Mouse (Mus musculus): Measurements from ENCODE around the gene Cish. TPM values are rescaled to one million over a fixed set of nuclear protein-coding genes. Genes with fewer than 3 reads are reported as not detected.

Gene Cish
- total RNA-seq, 2 experiments from 2014 or later = 9.6 to 10.7 TPM

GRCm38 (mm10) chr9:107343146-107343943 lies 47.5 kb downstream of the Cish start:
- intact Hi-C loops (cut with DNase I) = no loop called here
- no peak overlapping the region for H3K27ac ChIP-seq
- no peak for DNase-seq (ENCODE audit: extremely low spot score in 1 of 2, low spot score in 2 of 2)
- no peak for TF ChIP-seq CTCF (IDR thresholded peaks at IDR 0.05)
- no peak overlapping the region for H3K4me3 ChIP-seq

- intact Hi-C loops (cut with DNase I) = no loop called here
- no peak overlapping the region for H3K27ac ChIP-seq
- DNase-seq (ENCODE audit: extremely low spot score in 1 of 2, low spot score in 2 of 2) = no peak
- no peak for TF ChIP-seq CTCF (IDR thresholded peaks at IDR 0.05)
- H3K4me3 ChIP-seq = no peak overlapping the region
Observed at GRCm38 (mm10) chr9:107344027-107344426, 48.2 kb downstream of the Cish start.

- intact Hi-C loops (cut with DNase I) = no loop called here
- TF ChIP-seq CTCF (IDR thresholded peaks at IDR 0.05) = no peak
- Histone ChIP-seq H3K4me3 (no peak overlapping the region), H3K27ac (no peak overlapping the region)
- DNase-seq (ENCODE audit: extremely low spot score in 1 of 2, low spot score in 2 of 2) = no peak
Observed at GRCm38 (mm10) chr9:107346081-107346480, 50.3 kb downstream of the Cish start.

GRCm38 (mm10) chr9:107347586-107348183 lies 51.9 kb downstream of the Cish start:
- no peak for DNase-seq (ENCODE audit: extremely low spot score in 1 of 2, low spot score in 2 of 2)
- H3K27ac ChIP-seq = no peak overlapping the region
- intact Hi-C loops (cut with DNase I) = no loop called here
- no peak for TF ChIP-seq CTCF (IDR thresholded peaks at IDR 0.05)
- H3K4me3 ChIP-seq = no peak overlapping the region

- H3K27ac ChIP-seq = no peak overlapping the region
- no peak for TF ChIP-seq CTCF (IDR thresholded peaks at IDR 0.05)
- intact Hi-C loops (cut with DNase I) = no loop called here
- H3K4me3 ChIP-seq = no peak overlapping the region
- DNase-seq (ENCODE audit: extremely low spot score in 1 of 2, low spot score in 2 of 2) = no peak
Observed at GRCm38 (mm10) chr9:107349321-107349720, 53.5 kb downstream of the Cish start.

Other genes with a start within 250 kb of the Cish start
- gene Dock3, start 64.1 kb upstream of the Cish start, total RNA-seq (2021) = 100 to 1,000 TPM; 216 to 221 TPM
- 1 to 10 TPM; 3.4 to 3.5 TPM for gene Mapkapk3, start 6.1 kb upstream of the Cish start, total RNA-seq (2021)
- 10 to 100 TPM; 18.6 to 21.5 TPM for gene Hemk1, start 42.3 kb downstream of the Cish start, total RNA-seq (2021)
- gene 6430571L13Rik, start 44.6 kb downstream of the Cish start, total RNA-seq (2021) = 1 to 10 TPM; 4.3 to 4.4 TPM
- 10 to 100 TPM; 24.1 to 34.7 TPM for gene Cacna2d2, start 103.6 kb downstream of the Cish start, total RNA-seq (2021)
- gene Tmem115, start 237.9 kb downstream of the Cish start, total RNA-seq (2021) = 10 to 100 TPM; 35.3 to 35.6 TPM
- gene Cyb561d2, start 246.2 kb downstream of the Cish start, total RNA-seq (2021) = 10 to 100 TPM; 14.7 to 16.7 TPM
- gene Nprl2, start 246.2 kb downstream of the Cish start, total RNA-seq (2021) = 10 to 100 TPM; 39.7 to 48.3 TPM

Data from left cerebral cortex, adult 2 months (tissue).